Mouse (Mus musculus) lung, embryonic 15.5 days (tissue): Measurements from ENCODE around the gene Cdc34. TPM values are rescaled to one million over a fixed set of nuclear protein-coding genes. Genes with fewer than 3 reads are reported as not detected.

Experiments
- ATAC-seq: fragments of 200-750 bp; cut with Nextera tagmentation; 2 replicates; pipeline ENCODE4 v1.8.0; 2017; ENCODE audit warnings: moderate number of reproducible peaks, borderline replicate concordance; ENCODE audit not compliant: low FRiP score, low TSS enrichment; ENCODE audit errors: extremely low read depth
- H3K27ac ChIP-seq: fragments of 300-500 bp; sonication (generic); 2 replicates; pipeline ENCODE4 v1.5.1; 2015; ENCODE audit warnings: moderate library complexity, mild to moderate bottlenecking, inconsistent platforms
- H3K27me3 ChIP-seq: fragments of 300-500 bp; sonication (generic); 2 replicates; pipeline ENCODE4 v1.6.1; 2015; ENCODE audit warnings: inconsistent platforms
- H3K36me3 ChIP-seq: fragments of 300-500 bp; sonication (generic); 2 replicates; pipeline ENCODE4 v1.6.1; 2015; ENCODE audit warnings: inconsistent platforms
- H3K4me1 ChIP-seq: fragments of 300-500 bp; sonication (generic); 2 replicates; pipeline ENCODE4 v1.6.1; 2015; ENCODE audit warnings: inconsistent platforms
- H3K4me2 ChIP-seq: fragments of 300-500 bp; sonication (generic); 2 replicates; pipeline ENCODE4 v1.6.1; 2015; ENCODE audit warnings: inconsistent platforms, mild to moderate bottlenecking, moderate library complexity
- H3K4me3 ChIP-seq: fragments of 300-500 bp; sonication (generic); 2 replicates; pipeline ENCODE4 v1.5.1; 2015; ENCODE audit warnings: mild to moderate bottlenecking, inconsistent platforms
- H3K9ac ChIP-seq: fragments of 300-500 bp; sonication (generic); 2 replicates; pipeline ENCODE4 v1.6.1; 2015; ENCODE audit warnings: inconsistent platforms
- H3K9me3 ChIP-seq: fragments of 300-500 bp; sonication (generic); 2 replicates; pipeline ENCODE4 v1.6.1; 2016; ENCODE audit warnings: inconsistent platforms
- whole genome bisulfite sequencing: fragments of 180-500 bp; shearing (Covaris S2); methylation state at CpG from one replicate; pipeline ENCODE4 v1.1.7; 2015; 5-methylcytosine and 5-hydroxymethylcytosine counted together
- polyA plus RNA-seq: library from polyadenylated mRNA; unstranded; fragments of >200 nt; fragmentation: Nextera tagmentation; extraction: Ambion mirVana; gene quantifications from 2 replicates; pipeline ENCODE4 v1.2.1, GENCODE M21; 2015

Cdc34 gene
- polyA plus RNA-seq, 1 experiment from 2014 or later: 82.0 TPM

GRCm38 (mm10) chr10:79712029-79712428, 30.0 kb downstream of the Cdc34 start:
- Histone ChIP-seq H3K9ac (no peak overlapping the region), H3K27me3 (peaks cover 26% of the 10 kb centered on the region), H3K36me3 (peaks cover 36% of the 10 kb centered on the region), H3K4me1 (peaks cover 29% of the 10 kb centered on the region), H3K4me2 (no peak overlapping the region), H3K4me3 (no peak overlapping the region), H3K27ac (no peak overlapping the region), H3K9me3 (no peaks in the 10 kb centered on the region)
- WGBS: 68% methylated on average over 1 of the region's 1 CpGs
- no peak; the same call in 1 of the 2 replicates for ATAC-seq

GRCm38 (mm10) chr10:79712499-79713126, 30.6 kb downstream of the Cdc34 start:
- 23% methylated on average over 4 of the region's 6 CpGs for WGBS
- peaks cover 36% of the 10 kb centered on the region for H3K36me3 ChIP-seq
- no peak overlapping the region for H3K4me3 ChIP-seq
- H3K9me3 ChIP-seq: no peaks in the 10 kb centered on the region
- peaks cover 29% of the 10 kb centered on the region for H3K4me1 ChIP-seq
- ATAC-seq: peak; percentile 32; the same call in 1 of the 2 replicates
- H3K9ac ChIP-seq: no peak overlapping the region
- no peak overlapping the region for H3K27ac ChIP-seq
- H3K27me3 ChIP-seq: peaks cover 32% of the 10 kb centered on the region
- no peak overlapping the region for H3K4me2 ChIP-seq

- H3K4me2 ChIP-seq: no peak overlapping the region
- no peaks in the 10 kb centered on the region for H3K9me3 ChIP-seq
- H3K27me3 ChIP-seq: peaks cover 38% of the 10 kb centered on the region
- ATAC-seq: no peak
- H3K36me3 ChIP-seq: peaks cover 36% of the 10 kb centered on the region
- no peak overlapping the region for H3K4me3 ChIP-seq
- WGBS: 38% methylated on average over 1 of the region's 1 CpGs
- no peak overlapping the region for H3K9ac ChIP-seq
- no peak overlapping the region for H3K27ac ChIP-seq
- H3K4me1 ChIP-seq: peaks cover 27% of the 10 kb centered on the region
These were observed 31.2 kb downstream of the Cdc34 start for GRCm38 (mm10) chr10:79713163-79713562.

GRCm38 (mm10) chr10:79714996-79715395, 33.0 kb downstream of the Cdc34 start:
- no peak overlapping the region for H3K4me2 ChIP-seq
- H3K27me3 ChIP-seq: peaks cover 48% of the 10 kb centered on the region
- H3K36me3 ChIP-seq: peaks cover 22% of the 10 kb centered on the region
- H3K9me3 ChIP-seq: no peaks in the 10 kb centered on the region
- no peak overlapping the region for H3K4me3 ChIP-seq
- no peak for ATAC-seq
- peaks cover 18% of the 10 kb centered on the region for H3K4me1 ChIP-seq
- no peak overlapping the region for H3K27ac ChIP-seq
- H3K9ac ChIP-seq: no peak overlapping the region
- WGBS: 58% methylated on average over 4 of the region's 4 CpGs

- under 1% methylated on average over 69 of the region's 91 CpGs for whole genome bisulfite sequencing
- H3K4me2 ChIP-seq: peak within 1 kb of the TSS; percentile 94
- peak within 1 kb of the TSS; percentile 56 for H3K4me3 ChIP-seq
- 0 out of 2 replicates have a peak within 1 kb of the TSS, but pooled peaks have one; percentile 10 for H3K9ac ChIP-seq
- peaks cover 8% of the 10 kb centered on the region for H3K36me3 ChIP-seq
- no peak for ATAC-seq
- peaks cover 18% of the 10 kb centered on the region for H3K4me1 ChIP-seq
- no peaks in the 10 kb centered on the region for H3K9me3 ChIP-seq
- peaks cover 48% of the 10 kb centered on the region for H3K27me3 ChIP-seq
- no peak within 1 kb of the TSS for H3K27ac ChIP-seq
These were observed 34.4 kb downstream of the Cdc34 start, which contains the start of gene Hcn2 for GRCm38 (mm10) chr10:79716254-79716987. TSS of gene Hcn2 (plus strand) at chr10:79716634.

- Histone ChIP-seq H3K4me1 (peaks cover 18% of the 10 kb centered on the region), H3K9me3 (no peaks in the 10 kb centered on the region), H3K27ac (no peak overlapping the region), H3K9ac (0 out of 2 replicates have a peak overlapping the region, but pooled peaks have one; percentile 10), H3K4me2 (peak overlapping the region; percentile 94), H3K27me3 (peaks cover 48% of the 10 kb centered on the region), H3K4me3 (peak overlapping the region; percentile 56), H3K36me3 (peaks cover 2% of the 10 kb centered on the region)
- no peak for ATAC-seq
- 0% methylated on average over 33 of the region's 44 CpGs for WGBS
These were observed 35.0 kb downstream of the Cdc34 start for GRCm38 (mm10) chr10:79716988-79717355.

- Histone ChIP-seq H3K27me3 (peaks cover 48% of the 10 kb centered on the region), H3K36me3 (no peaks in the 10 kb centered on the region), H3K4me2 (peak overlapping the region; percentile 94), H3K27ac (no peak overlapping the region), H3K9ac (no peak overlapping the region), H3K9me3 (no peaks in the 10 kb centered on the region), H3K4me3 (peak overlapping the region; percentile 56), H3K4me1 (peaks cover 18% of the 10 kb centered on the region)
- WGBS: 3% methylated on average over 43 of the region's 43 CpGs
- no peak for ATAC-seq
These were observed 35.8 kb downstream of the Cdc34 start for GRCm38 (mm10) chr10:79717640-79718357.

GRCm38 (mm10) chr10:79721089-79721488, 39.1 kb downstream of the Cdc34 start:
- no peak overlapping the region for H3K9ac ChIP-seq

GRCm38 (mm10) chr10:79723047-79723446, 41.1 kb downstream of the Cdc34 start:
- WGBS: 71% methylated on average over 6 of the region's 6 CpGs
- no peak for ATAC-seq
- H3K27ac ChIP-seq: no peak overlapping the region
- no peak overlapping the region for H3K9ac ChIP-seq
- H3K27me3 ChIP-seq: peaks cover 11% of the 10 kb centered on the region
- H3K36me3 ChIP-seq: no peaks in the 10 kb centered on the region
- no peak overlapping the region for H3K4me2 ChIP-seq
- no peaks in the 10 kb centered on the region for H3K4me1 ChIP-seq
- no peaks in the 10 kb centered on the region for H3K9me3 ChIP-seq
- no peak overlapping the region for H3K4me3 ChIP-seq

More at GRCm38 (mm10) chr10:79721089-79721488, 39.1 kb downstream of the Cdc34 start:
- H3K9me3 ChIP-seq: no peaks in the 10 kb centered on the region
- WGBS: 51% methylated on average over 5 of the region's 5 CpGs
- no peak overlapping the region for H3K4me2 ChIP-seq
- H3K4me3 ChIP-seq: no peak overlapping the region
- H3K36me3 ChIP-seq: no peaks in the 10 kb centered on the region
- peaks cover 31% of the 10 kb centered on the region for H3K27me3 ChIP-seq
- no peak overlapping the region for H3K27ac ChIP-seq
- peaks cover 18% of the 10 kb centered on the region for H3K4me1 ChIP-seq
- no peak for ATAC-seq

- no peak for ATAC-seq
- no peak overlapping the region for H3K9ac ChIP-seq
- no peak overlapping the region for H3K4me2 ChIP-seq
- H3K4me3 ChIP-seq: no peak overlapping the region
- H3K27me3 ChIP-seq: peaks cover 5% of the 10 kb centered on the region
- 71% methylated on average over 7 of the region's 7 CpGs for WGBS
- no peaks in the 10 kb centered on the region for H3K9me3 ChIP-seq
- no peaks in the 10 kb centered on the region for H3K4me1 ChIP-seq
- H3K36me3 ChIP-seq: no peaks in the 10 kb centered on the region
- no peak overlapping the region for H3K27ac ChIP-seq
These were observed 41.7 kb downstream of the Cdc34 start for GRCm38 (mm10) chr10:79723692-79724091.

- Histone ChIP-seq H3K4me1 (no peaks in the 10 kb centered on the region), H3K4me2 (no peak overlapping the region), H3K27me3 (no peaks in the 10 kb centered on the region), H3K4me3 (no peak overlapping the region), H3K36me3 (no peaks in the 10 kb centered on the region), H3K9me3 (no peaks in the 10 kb centered on the region), H3K27ac (no peak overlapping the region), H3K9ac (no peak overlapping the region)
- WGBS: 37% methylated on average over 11 of the region's 11 CpGs
- no peak for ATAC-seq
These were observed 44.1 kb downstream of the Cdc34 start for GRCm38 (mm10) chr10:79726090-79726489.
